Mouse (Mus musculus): ENCODE data around the gene Krtap10-4.
"Not testable (repeated sequence)": the region's sequence is repeated elsewhere in the genome, so short reads cannot be mapped to it uniquely, and the experiment has no call there.

Krtap10-4 gene

GRCm38 (mm10) chr10:77788621-77789020 is 38.3 kb downstream of the Krtap10-4 start:
- ATAC-seq (ENCODE audit: low TSS enrichment), result no peak

DNA sequence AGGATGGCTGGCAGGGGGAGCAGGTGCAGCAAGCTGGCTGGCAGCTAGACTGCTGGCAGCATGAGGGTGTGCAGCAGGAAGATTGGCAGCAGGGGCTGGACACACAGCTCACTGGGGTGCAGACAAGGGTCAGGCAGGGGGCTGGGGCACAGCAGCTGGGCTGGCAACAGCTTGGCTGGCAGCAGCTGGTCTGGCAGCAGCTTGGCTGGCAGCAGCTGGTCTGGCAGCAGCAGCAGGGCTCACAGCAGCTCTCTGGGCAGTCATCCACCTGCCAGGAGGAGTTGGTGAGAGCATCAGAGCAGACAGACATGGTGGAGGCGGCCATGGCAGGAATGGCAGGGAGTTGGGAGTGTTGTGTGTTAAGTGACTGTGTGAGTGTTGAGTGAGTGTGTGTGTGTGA is 39.0 kb downstream of the Krtap10-4 start, which contains the start of gene Gm7137:
TSS of gene Gm7137 (minus strand) at position 325 of the 400 bp plus-strand sequence.
- not testable (repeated sequence) for ATAC-seq (ENCODE audit: low TSS enrichment)

DNA sequence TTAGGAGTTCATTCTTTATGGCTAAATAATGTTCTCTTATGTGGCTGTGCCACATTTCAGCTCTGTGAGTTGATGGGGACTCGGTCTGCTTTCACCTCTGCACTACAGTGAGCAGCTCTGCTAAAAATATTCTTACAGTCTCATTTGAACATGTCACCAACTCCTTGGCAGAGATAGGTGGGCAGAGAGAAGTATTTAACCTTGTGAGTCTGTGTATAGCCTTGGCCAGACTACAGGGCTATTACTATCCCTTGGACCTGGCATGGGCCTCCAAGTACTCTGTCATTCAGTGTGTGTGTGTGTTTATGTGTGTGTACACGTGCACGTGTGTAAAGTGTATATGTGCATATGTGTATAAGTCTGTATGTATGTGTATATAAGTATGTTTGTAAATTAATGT is 43.5 kb downstream of the Krtap10-4 start:
- not testable (repeated sequence) for ATAC-seq (ENCODE audit: low TSS enrichment)

DNA sequence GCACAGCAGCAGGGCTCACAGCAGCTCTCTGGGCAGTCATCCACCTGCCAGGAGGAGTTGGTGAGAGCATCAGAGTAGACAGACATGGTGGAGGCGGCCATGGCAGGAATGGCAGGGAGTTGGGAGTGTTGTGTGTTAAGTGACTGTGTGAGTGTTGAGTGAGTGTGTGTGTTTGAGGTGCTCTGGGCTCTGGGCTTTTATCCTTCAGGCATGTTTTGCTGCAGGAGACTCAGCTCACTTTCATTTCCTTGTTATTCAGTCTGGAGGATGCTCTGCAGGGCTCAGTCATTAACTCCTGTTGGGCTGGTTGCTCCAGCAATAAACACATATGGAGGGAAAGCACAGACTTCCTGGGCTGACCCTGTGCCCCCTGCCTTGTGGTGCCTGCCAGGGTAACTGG is 44.5 kb downstream of the Krtap10-4 start, which contains the start of gene Gm3250:
TSS of gene Gm3250 (minus strand) at position 101 of the 400 bp plus-strand sequence.
- ATAC-seq (ENCODE audit: low TSS enrichment), result not testable (repeated sequence)

- not testable (repeated sequence) for ATAC-seq (ENCODE audit: low TSS enrichment)
These were observed 50.1 kb downstream of the Krtap10-4 start, which contains the start of gene Gm7138 for GRCm38 (mm10) chr10:77776844-77777243. Gm7138 (minus strand) TSS chr10:77776944.
